Mouse (Mus musculus) 416B (cell line): ENCODE results near the gene Gcgr.

Experiments
- DNase-seq: peaks from one replicate; pipeline ENCODE4 v3.0.0; 2011; ENCODE audit warnings: low read depth

The Gcgr gene

DNA sequence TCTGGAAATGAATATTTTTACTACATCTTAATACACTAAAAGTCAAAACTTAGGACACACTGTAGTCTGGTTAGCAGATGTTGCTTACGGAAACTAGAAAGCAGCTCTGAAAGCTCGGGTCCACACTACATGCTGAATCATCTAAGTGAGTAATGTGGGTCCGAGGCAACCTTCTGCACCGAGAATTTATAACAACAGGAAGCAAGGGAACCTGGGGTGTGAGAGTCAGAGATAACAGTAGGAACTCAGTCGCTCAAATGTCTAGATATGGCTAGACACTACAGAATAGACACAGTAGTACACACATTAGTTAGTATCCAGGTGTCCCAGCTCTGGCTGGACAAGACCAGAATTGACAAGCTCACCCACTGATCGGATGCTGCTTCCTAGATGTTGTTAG is 58.0 kb downstream of the Gcgr start:
- peak; percentile 83 for DNase-seq
